Mouse (Mus musculus): Measurements from ENCODE around the gene Rrad.

The Rrad gene

DNA sequence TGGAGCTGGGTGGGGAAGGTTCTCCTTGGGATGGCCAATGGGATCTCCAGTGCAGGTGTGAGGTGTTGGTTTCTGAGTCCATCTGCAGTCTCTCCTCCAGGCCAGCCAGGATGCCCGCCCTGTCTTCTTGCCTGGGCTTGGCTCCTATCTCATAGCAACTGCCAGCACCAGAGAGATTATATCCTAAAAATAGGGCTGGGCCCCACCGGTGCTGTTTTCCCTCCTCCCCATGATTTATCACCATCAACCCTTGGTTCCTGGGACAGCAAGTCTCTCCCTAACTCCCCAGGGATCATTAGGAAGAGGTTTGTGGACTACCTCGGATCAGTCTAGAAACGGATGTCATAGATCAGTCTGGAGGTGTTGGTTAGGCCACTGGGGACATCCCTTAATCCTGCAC is 18.0 kb downstream of the Rrad start:
- DNase-seq (ENCODE audit: low read depth, low spot score): no peak

DNA sequence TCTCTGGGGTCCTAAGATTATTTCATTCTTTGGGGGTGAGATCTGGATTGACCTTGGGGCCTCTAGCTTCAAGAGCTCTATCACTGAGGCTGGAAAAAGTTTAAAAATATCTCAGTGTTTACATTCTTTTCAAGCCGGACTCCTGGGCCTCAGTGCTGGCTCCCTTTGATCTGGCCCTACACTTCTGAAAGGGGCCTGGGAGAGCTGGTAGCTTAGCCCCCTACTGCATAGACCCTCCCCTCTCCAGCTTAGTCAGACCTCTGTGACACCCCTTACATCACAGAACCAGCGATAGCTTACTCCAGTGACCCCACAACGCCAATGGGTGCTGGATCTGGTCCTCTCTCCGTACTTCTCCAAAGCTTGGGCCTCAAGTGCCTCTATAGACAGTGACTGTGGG is 19.5 kb downstream of the Rrad start:
- no peak for DNase-seq (ENCODE audit: low read depth, low spot score)

DNA sequence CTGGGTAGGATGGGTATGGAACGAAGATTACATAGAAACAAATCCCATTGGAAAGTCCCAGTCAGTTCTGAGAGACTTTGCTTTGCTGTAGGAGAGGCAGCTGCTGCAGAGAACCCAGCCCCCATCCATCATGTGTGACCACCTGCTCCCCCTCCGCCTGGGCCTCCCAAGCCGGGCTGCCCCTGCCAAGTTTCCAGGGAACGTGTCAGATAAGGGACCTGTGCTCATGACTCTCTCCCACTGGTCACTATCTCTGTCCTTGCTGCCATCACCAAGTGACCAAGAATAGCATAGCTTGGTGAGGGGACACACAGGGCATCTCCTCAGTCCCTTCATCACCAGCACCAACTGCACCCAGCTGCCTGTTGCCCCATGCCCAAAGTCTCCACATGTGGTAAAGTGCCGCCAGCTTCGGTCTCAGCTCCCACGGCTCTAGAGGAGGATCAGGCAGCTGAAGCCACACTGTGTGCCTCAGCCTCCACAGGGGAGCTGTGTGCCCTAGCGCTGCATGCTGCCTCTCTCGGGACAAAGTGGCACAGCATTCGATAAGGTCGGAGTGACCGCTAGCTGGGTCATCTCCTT is 20.9 kb downstream of the Rrad start:
- DNase-seq (ENCODE audit: low read depth, low spot score): no peak

DNA sequence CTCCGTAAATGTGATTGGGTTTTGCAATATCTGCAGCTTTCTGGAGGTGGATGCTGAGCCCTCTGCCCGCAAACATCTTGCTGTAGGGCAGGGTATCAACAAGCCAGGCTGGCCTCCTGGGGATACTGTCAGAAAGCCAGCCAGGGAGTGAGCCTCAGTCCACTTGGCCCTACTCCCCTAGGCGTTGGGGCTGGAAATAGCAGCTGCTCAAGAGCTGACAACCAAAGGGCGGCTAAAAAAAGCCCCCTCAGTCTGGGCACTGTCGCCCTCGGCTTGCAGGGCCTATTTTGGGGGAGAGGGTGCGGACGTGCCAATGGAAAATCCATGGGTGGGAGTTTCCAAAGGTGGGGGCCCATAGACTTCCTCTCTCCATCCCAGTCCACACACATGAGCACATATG is 21.9 kb downstream of the Rrad start:
- DNase-seq (ENCODE audit: low read depth, low spot score): no peak

DNA sequence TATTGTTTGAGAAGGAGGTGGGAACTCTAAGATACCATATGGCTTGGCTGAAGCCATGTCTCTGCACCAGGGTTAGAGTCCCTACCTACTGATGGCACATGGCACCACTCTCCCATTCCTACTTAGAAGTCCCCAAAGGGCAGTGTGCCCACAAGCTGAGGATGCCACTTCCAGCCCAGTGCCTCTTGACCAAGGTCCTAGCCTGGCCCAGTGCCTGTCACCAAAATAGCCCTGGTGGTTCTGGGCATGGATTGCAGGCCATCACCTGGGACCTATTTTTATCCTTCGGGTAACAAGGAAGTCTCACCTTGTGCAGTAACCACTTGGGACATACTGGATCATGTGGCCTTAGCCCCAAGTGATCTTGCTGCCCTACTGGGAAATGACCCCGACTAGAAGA is 23.2 kb downstream of the Rrad start:
- no peak for DNase-seq (ENCODE audit: low read depth, low spot score)

DNA sequence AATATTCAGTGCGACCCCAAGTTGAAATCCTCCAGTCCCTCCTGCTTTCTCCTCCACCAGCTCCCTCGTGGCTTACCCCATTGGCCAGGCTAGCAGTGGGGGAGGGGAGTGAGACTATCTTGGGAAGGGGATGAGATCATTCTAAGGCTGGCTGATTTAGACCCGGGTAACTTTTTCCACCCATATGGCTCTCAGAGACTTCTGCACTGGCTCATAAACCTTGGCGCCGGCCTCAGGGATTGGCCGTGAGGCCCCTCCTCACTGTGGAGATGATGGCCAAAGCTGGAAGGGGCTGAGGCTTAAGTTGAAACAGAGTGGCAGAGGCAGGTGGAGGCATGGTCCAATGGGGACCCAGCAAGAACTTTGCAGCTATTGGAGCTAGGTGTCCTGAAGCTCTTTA is 24.8 kb downstream of the Rrad start:
- DNase-seq (ENCODE audit: low read depth, low spot score): no peak

DNA sequence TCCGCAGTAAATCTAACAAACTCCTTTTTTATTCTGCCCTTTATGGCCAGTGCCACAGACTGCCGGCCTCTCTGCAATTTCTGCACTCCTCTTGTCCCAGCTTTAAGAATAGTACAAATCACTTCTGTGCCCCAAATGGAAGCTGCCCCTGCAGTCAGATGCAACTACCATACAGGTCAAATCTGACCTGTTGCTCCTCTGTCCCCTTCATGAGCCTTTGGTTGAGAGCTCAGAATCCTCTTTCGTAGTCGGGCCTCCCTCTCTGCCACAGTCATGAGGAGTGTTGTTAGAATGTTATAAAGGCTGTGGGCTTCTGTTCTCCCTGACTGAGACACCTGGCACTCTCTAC is 27.9 kb downstream of the Rrad start:
- no peak for DNase-seq (ENCODE audit: low read depth, low spot score)

DNA sequence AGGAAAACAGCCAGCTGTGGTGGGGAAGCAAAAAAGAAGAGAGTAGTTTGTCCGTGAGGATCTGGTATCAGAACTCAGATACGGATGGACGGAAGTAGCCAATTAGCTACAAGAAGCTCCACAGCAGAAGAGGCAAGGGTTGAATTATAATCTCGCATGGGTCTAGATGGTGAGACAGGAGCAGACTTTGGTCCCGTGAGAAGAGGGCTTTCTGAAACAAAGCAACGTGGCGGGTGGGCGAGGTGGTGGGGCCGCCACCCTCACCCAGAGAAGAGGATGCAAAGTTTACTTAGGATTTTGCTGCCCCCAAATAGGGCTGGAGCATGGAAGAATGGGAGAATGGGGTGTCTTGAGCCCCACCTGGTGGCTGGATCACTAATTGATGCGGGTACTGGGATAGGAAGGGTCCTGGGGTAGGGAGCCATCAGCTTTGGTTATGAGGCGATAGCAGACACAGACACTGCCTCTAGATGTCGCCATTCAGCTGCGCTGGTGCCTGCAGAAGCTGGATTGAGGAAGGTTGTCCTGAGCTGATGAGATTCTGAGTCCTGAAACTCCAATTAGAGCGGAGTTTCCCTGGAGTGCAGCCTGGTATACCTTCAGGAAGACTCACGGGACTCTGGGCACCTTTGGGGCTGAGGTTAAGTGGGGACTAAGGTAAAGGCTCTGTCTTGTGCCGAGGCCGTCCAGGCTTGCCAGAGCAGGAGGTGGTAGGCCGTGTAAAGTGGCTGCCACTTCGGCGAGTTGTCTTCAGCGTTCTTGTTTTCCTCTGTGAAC is 28.5 kb downstream of the Rrad start:
- DNase-seq (ENCODE audit: low read depth, low spot score): peak; percentile 72

DNA sequence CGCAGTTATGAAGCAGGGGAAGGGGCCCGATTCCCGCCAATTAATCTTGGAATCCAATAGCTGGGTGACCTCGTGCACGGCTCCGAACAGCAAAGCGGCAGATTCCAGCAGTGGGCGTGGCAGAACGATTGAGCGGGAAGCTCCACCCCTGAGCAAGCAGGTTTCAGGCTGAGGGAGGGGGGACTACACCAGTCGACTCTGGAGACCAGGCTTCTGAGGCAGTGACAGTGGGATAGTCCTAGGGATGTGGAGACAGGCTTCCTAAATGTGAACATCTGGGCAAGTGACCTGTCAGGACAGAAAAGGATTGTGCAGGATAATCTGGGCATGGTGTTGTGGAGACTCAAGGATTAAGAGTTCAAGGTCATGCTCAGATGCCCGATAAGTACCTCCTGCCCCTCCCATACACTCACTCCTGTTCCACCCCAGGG is 29.2 kb downstream of the Rrad start:
- no peak for DNase-seq (ENCODE audit: low read depth, low spot score)

DNA sequence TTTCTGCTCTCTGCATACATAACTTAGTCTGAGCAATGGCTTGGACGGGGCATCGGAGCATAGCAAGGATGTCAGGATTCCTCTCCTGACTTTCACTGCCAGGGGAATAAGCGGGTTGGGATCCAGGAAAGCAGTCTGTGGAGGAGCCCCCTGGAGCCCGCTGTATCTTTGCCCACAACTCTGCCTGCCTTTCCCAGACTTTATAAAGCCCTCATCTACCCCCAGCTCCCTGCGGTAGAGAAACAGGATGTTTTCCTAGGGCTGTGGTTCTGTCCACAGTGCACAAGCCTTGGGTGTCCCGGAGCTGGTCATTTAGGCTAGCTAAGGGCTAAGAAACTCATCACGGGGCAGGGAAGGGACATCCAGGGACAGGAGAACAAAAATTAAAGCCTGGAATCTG is 29.7 kb downstream of the Rrad start:
- DNase-seq (ENCODE audit: low read depth, low spot score): no peak

DNA sequence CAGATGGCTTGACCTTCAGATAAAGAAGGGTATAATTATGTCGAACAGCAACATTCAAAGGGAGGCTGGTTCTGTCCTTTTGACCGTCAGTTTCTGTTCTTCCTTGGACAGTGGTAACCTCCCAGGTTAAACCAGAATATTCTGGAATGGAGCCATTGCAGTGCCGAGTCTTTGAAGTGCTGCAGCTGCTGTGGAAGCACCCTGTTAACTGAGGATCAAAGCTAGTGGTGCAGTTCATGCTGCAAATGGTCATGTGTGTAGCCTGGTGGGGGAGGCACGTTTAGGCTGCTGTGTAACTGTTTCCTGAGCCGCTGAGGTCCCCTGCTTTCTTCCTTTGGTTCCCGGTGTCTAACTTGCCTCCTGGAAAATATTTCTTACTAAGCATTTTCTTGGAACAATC is 32.6 kb downstream of the Rrad start:
- no peak for DNase-seq (ENCODE audit: low read depth, low spot score)

DNA sequence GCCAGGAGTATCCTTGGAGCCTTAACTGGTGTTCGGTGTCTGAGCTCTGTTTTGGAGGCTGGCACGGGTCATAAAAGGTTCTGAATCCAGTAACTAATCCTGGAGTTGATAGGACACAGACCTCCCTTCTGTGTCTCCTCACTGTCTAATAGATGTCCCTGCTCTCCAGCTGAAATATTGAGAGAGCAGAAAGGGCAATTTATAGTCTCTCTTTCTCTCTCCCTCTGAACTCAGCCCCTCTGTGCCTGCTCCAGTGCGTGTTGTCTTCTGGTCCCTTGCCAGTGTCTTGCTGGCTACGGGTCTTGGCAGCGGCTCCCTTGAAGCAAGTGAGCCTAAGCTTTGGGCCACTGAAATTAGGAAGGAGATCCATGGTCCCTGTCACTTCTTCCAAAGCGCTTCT is 33.5 kb downstream of the Rrad start:
- no peak for DNase-seq (ENCODE audit: low read depth, low spot score)

DNA sequence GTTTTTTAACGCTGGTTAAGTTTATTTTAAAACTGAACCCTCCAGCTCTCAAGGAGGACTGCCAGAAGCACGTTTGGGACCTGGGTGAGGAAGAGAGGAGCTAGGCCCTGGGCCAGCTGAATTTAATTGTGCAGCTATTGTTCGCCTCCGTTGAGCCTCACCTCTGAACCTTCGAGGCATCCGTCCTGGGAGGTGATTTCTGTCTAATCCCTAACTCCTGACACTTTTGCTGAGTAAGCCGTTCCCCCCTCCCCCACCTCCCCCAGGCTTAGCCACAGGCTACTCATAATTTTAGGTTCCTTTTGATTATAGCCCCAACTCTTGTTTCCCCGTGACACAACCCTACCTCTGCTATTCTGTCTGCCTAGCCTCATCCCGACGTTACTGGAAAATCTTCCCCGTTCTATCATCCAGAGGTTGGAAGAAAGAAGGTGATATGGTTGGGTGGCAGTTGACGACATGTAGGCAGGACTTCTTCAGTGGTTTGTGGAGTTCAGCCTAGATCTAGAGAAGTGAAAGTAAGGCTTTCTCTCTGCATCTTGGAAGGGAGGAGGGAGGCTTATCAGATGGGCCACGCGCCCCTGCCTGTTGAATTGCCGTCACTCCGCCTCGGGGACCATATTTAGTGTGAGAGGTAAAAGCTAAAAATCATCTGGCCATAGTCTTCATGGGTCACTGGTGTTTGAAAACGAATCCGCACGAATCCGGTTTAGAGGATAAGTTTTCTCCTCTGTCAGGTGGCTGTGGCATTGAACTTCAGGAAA is 35.2 kb downstream of the Rrad start:
- DNase-seq (ENCODE audit: low read depth, low spot score): no peak

DNA sequence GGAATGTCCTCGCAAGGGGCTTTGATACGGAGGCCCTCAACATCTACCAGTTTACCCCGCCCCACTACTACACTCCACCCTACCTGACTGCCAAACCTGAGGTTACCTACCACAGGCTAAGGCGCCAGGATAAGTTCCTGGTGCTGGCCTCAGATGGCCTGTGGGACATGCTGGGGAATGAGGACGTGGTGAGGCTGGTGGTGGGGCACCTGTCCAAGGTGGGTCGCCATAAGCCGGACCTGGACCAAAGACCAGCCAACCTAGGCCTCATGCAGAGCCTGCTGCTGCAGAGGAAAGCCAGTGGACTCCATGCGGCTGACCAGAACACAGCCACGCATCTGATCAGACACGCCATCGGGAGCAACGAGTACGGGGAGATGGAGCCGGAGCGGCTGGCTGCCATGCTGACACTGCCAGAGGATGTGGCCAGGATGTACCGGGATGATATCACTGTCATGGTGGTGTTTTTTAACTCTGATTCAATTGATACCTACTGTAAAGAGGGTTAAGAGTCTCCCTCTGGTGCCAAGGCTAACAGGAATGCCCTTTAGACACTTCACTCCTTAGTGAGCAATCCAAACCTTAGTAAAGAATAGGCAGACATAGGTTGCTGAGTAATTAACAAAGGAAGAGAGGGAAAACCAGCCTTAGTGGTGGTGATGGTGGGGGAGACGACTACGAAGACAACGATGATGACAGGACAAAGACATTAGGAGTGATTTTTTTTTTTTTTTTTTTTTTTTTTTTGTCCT is 36.3 kb downstream of the Rrad start:
- DNase-seq (ENCODE audit: low read depth, low spot score): no peak

DNA sequence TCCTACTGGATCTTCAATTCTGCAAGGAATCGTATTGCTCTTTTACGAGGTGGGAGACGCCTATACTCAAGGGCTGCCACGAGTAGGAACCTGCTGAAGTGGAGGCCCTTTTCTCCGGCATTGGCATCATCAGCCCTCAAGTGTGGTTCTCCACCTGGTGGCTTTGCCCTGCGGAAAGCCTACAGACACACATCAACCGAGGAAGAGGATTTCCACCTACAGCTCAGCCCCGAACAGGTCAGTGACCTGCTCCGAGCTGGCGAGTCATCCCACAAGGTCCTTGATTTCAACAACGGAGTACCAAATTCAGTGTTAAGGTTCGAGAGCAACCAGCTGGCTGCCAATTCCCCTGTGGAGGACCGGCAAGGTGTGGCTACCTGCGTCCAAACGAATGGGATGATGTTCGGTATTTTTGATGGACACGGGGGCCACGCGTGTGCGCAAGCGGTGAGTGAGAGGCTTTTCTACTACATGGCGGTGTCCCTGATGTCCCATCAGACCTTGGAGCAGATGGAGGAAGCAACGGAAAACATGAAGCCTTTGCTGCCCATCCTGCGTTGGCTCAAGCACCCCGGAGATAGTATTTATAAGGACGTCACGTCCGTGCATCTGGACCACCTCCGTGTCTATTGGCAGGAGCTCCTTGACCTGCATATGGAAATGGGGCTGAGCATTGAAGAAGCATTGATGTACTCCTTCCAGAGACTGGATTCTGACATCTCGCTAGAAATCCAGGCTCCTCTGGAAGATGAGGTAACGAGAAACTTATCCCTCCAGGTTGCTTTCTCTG is 37.4 kb downstream of the Rrad start:
- DNase-seq (ENCODE audit: low read depth, low spot score): no peak

DNA sequence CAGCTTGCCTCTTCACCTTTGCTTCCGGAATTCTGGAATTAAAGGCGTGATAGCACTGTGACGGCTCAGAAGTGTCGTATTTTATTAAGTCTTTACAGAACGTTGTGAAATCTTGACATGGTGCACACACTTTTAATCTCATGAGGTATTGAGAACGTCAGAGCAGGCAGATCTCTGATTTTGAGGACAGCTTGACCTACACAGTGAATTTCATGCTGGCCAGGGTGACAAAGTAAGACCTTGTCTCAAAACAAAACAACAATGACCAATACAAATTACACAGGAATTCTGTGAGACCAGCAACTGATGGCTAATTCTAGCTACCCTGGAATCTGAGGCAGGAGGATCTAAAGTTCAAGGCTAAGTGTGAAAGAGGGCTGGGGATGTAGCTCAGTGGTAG is 38.6 kb downstream of the Rrad start:
- DNase-seq (ENCODE audit: low read depth, low spot score): no peak

DNA sequence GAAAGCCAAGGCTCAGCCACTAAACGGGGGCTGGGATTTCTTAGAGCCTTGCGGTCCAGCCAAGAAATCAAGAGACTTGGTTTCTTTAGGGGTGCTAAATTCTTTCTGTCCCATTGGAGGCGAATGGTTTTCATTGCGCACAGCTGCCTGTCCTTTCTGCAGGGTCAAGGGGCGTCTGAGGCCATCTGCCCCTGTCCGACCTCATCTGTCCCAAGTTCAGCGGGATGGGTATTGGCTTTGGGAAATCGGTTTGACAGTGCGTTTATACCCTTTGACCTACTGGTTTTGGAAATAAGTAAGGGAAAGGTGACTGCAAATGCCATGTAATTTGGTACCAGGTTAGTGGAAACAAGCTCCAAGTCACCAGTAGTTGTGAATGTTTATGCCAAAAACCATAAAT is 39.3 kb downstream of the Rrad start:
- DNase-seq (ENCODE audit: low read depth, low spot score): no peak

DNA sequence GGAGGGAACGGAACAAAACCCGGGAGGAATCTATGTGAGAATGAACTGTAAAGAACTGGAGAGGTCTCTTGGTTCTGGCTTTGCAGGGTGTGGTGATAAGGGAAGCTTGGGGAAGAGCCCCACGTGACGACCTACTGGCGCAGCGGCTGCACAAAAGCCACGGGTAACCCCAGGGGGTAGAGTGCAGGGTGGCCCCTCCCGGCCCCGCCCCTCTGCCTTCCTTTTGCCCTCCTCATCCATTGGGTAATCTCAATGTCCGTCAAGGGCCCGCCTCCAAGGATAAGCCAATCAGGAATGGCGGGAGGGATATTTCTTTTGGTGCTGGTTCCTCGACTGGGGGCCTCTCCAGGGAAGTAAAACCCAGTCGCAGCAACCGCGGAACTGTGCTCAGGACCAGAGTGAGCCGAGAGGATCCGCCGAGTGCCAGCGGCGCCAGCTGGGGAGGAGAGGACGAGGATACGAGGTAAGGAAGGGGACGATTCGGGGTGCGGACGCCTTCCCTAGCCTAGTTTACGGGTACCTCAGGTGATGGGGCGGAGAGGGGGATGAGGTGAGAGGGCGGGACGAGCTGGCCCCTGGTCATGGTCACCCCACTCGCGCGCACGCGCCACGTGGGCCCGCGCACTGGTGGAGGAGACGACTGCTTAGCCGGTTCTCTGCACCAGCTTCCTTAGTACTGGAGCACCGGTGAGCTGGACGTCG is 39.8 kb downstream of the Rrad start, which contains the start of gene Pdp2:
TSS of gene Pdp2 (plus strand) at position 319 of the 702 bp plus-strand sequence.
- DNase-seq (ENCODE audit: low read depth, low spot score): peak; percentile 91

DNA sequence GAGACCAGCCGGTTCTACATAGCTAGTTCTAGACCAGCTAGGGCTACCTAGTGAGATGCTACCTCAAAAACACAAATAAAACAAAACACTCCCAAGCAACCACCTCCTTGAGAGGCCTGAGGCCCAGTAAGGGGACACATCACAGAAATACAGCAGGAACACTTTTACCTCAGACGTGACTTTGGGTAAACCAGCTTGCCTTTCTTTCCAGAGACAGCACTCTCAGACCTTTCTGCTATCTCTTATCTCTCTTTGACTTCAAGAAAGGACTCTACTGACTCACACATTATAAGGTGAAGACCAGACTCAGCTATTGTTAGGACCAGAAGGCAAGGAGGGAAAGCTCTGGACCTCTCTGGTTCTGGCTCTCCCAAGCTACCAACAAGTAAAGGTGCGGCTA is 40.8 kb downstream of the Rrad start:
- no peak for DNase-seq (ENCODE audit: low read depth, low spot score)

DNA sequence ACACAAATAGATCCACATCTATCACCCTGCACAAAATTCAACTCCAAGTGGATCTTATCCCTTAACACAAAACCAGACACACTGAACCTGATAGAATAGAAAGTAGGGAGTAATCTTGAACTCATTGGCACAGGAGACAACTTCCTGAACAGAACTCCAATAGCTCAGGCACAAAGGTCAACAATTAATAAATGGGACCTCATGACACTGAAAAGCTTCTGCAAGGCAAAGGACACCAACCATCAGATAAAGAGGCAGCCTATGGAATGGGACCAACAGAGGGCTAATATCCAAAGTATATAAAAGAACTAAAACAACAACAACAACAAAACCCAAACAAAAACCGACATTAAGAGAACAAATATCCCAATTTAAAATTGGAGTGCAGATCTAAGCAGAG is 46.6 kb downstream of the Rrad start:
- DNase-seq (ENCODE audit: low read depth, low spot score): no peak
